Mouse (Mus musculus): Measurements from ENCODE around the gene Ddx23.

Gene Ddx23

DNA sequence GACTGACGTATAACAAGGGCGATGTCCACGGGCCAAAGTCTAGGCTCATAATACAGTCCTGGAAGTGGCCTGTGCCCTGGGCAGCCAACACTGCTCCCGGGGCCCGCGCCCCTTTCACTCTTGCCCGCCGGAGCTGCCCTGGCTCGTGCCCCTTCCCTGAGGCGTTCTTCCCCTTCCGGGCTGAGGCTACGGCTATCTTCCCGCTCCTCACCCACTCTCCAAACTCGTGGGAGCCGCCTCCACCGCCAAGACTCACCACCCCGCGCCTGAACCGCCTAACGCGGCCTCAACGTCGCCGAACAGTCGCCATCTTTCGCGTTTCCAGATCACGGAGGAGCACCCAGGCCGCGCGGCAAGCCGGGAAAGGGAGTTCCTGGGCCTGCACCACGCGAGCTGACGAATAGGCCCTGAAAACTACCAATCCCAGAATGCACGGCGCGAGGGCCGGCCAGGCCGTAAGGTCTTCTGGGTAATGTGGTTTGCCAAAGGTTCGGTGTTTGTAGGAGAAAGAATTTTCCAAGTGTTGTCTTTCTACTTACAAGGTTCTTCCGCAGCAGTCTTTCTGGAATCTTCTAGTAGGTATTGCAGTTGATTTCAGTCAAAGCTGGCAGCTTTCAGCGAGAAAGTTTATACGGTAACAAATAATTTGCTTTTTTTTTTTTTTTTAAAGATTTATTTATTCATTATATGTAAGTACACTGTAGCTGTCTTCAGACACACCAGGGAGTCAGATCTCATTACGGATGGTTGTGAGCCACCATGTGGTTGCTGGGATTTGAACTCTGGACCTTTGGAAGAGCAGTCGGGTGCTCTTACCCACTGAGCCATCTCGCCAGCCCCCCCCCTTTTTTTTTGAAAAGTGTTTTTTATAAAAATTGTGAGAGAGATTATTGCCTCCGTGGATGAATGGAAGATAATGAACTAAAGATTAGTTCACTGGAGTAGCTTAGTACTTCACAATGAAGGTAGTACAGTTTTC lies at the start of gene Ddx23:
Ddx23 (minus strand) TSS at position 328 of the 979 bp plus-strand sequence.
- DNase-seq (ENCODE audit: extremely low spot score), result peak; percentile 94

DNA sequence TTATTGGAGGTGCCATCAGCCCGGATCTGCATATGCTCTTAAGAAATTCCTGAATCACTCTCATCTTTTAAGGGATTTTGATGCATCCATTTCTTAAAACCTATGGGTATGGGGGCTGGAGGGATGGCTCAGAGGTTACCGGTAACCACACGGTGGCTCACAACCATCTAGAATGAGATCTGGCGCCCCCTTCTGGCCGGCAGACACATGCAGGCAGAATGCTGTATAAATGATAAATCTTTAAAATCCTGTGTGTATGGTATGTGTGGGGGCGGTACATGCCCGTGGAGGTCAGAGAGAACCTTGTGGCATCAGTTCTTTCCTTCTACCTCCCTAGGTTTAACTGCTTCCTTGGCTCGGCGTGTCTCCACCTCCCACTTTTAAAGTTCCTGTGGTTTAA lies 47.7 kb upstream of the Ddx23 start:
- peak; percentile 59 for DNase-seq (ENCODE audit: extremely low spot score)

GRCm38 (mm10) chr15:98707766-98708372 lies 45.2 kb upstream of the Ddx23 start, which contains the start of gene Ccdc65:
TSS of gene Ccdc65 (plus strand) at chr15:98708207.
- peak; percentile 74 for DNase-seq (ENCODE audit: extremely low spot score)

GRCm38 (mm10) chr15:98704312-98704711 lies 41.6 kb upstream of the Ddx23 start:
- no peak for DNase-seq (ENCODE audit: extremely low spot score)

DNA sequence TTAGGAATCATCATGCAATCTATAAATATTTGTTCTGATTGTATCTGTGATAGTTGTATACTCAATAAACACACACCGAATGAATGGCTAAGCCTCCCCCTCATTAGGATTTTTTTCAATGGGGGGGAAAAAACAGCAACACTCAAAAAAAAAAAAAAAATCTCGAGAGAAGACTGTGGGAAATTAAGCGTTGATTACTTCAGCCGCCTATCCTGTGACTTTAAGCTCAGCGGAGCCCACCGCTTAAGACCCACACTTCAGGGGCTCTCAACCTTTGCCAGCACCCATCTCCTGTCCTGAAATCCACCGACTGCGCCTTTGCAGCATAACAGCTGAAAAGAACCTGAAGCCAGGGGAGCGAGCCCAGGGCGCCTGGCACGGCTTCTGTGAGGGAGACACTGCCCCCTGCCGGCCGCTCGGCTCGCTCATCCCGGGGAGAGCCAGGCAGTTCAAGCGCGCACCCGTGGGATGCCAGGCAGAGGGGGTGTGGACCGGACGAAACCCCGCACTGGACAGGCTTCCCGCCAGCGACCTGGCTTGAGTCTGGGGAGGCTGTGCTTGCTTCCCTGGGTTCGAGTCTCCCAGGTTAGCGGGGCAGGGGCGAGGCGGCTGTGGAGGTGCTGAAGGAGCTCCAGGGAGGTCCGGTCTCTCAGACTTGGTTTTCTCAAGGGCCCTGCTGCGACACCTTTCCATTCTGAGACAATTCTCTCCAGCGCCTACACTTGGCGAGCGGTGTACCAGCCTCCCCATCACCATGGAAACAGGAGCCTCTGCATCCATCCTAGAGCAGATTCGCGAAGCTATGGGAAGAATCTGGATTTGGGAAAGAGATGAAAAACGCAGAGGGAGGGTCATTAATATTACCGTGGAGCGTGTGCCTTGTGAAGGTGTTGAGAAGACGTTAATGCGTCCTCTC lies 36.8 kb upstream of the Ddx23 start:
- DNase-seq (ENCODE audit: extremely low spot score), result peak; percentile 89

- no peak for DNase-seq (ENCODE audit: extremely low spot score)
Observed at GRCm38 (mm10) chr15:98696216-98696615, 33.5 kb upstream of the Ddx23 start.

GRCm38 (mm10) chr15:98695726-98696125 lies 33.0 kb upstream of the Ddx23 start:
- DNase-seq (ENCODE audit: extremely low spot score), result no peak

GRCm38 (mm10) chr15:98692171-98692715 lies 29.5 kb upstream of the Ddx23 start:
- peak; percentile 21 for DNase-seq (ENCODE audit: extremely low spot score)

- DNase-seq (ENCODE audit: extremely low spot score), result peak; percentile 79
Observed at GRCm38 (mm10) chr15:98691486-98692147, 28.9 kb upstream of the Ddx23 start.

- DNase-seq (ENCODE audit: extremely low spot score), result no peak
Observed at GRCm38 (mm10) chr15:98689682-98690081, 27.0 kb upstream of the Ddx23 start.

GRCm38 (mm10) chr15:98685926-98686325 lies 23.2 kb upstream of the Ddx23 start:
- no peak for DNase-seq (ENCODE audit: extremely low spot score)

DNA sequence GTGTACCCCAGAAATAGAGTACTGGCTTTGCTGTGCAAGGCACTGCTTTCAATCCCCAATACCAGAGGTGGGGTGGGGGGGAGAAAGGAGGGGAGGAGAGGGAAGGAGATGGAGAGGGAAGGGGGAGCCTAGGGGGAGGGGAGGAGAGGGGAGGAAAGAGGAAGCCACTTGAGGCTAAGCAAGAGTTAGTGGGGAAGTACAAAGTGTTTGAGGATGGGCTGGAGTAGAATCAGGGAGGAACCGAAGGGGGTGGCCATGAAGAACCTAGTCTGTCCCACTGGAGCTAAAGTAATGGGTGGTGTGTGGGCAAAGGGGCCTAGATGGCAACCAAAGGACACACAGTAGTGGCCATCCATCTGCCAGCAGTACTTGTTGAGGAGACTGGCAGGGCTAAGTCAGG lies 21.1 kb upstream of the Ddx23 start:
- no peak for DNase-seq (ENCODE audit: extremely low spot score)

GRCm38 (mm10) chr15:98683177-98683576 lies 20.5 kb upstream of the Ddx23 start:
- no peak for DNase-seq (ENCODE audit: extremely low spot score)

DNA sequence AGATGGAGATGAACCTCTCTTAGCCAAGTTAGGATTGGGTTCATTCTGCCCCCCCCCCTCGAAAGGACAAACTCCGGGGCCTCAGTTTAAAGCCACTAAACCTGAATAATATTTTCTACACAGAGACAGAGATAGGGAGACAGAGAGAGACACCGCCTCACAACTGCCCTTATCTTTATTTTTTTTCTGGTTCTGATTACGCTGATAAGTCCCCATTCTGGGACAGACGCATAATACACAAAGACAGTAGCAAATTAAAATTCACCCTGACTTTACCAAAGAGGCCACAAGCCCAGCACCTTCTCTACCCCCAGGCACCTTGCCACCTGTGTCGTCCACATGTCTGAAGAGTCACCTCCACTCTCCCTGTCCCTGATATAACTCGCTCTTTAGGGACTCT lies 18.9 kb upstream of the Ddx23 start:
- no peak for DNase-seq (ENCODE audit: extremely low spot score)

- DNase-seq (ENCODE audit: extremely low spot score), result no peak
Observed at GRCm38 (mm10) chr15:98680660-98681059, 18.0 kb upstream of the Ddx23 start.

- no peak for DNase-seq (ENCODE audit: extremely low spot score)
Observed at GRCm38 (mm10) chr15:98677977-98678376, 15.3 kb upstream of the Ddx23 start.

DNA sequence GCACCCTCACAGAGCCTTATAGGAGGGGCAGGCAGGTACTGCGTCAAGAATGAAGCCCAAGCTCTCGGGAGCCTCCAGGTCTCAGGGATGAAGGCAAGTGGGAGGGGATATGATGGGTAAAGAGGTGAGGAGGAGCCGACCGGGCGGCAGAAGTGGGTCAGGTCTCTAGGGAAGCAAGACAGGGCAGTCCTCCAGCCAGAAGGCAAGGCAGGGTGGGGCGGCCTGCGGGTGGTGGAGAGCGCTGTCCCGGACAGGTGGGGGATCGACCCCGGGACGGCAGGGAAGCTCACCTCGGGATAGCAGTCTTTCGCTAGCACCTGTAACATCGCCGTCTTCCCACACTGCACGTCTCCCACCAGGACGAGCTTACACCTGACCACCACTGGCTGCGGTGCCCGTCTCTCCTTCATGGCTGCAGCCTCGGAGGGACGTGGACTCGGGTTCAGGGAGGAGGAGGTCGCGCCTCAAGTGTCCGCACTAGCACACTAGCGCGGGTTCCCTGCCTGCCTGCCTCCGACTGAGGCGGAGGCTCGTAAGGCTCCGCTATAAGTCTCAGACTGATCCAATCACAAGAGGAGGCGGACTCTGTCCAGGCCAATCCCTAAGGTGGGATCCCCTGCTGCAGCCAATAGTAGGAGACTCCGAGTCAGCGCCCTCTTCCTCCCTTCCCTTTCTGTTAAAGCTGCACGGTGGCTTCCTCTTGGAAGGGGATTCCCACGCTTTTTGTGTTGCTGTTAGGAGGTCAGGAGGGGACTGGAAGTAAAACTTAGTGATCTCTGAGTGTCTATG lies 14.4 kb upstream of the Ddx23 start, which contains the start of gene Rnd1:
Rnd1 (minus strand) TSS at position 522 of the 789 bp plus-strand sequence.
- DNase-seq (ENCODE audit: extremely low spot score), result peak; percentile 81

- DNase-seq (ENCODE audit: extremely low spot score), result no peak
Observed at GRCm38 (mm10) chr15:98676471-98676870, 13.8 kb upstream of the Ddx23 start.

GRCm38 (mm10) chr15:98675634-98676250 lies 13.0 kb upstream of the Ddx23 start:
- DNase-seq (ENCODE audit: extremely low spot score), result no peak

Measured in embryo, embryonic 9.5 days (tissue).